ENCODE assay signal across 28 mouse cellular contexts in the genomic region with DNA sequence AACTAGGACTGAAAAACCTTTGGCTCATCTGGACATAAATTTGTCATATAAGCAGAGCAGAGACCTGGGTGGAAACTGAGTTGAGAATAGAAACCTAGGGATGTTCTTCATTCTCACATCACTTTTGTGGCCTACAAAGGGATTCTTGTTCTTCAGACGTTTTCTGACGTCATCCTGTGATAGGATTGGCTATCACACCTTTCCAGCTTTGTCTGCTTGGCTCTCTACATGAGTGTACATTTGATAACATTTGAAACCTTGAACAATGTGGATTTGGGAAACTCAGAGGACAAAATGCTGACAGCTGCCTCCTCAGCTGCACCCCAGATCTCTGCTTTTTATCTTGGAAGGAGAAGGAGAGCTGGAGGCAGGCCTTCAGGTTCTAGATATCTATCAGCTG.
"Had no signal": no experiment of that assay in that cellular context is flagged by ENCODE, and none has a peak within 500 bp of the region (broad histone marks: within the 10 kb centered on the region; RNA-seq: fewer than 3 reads in every experiment).

No protein-coding gene starts in this region.

- H3K27ac ChIP-seq: embryonic facial prominence, embryonic 10.5 days; embryonic facial prominence, embryonic 12.5 days; embryonic facial prominence, embryonic 13.5 days; embryonic facial prominence, embryonic 15.5 days; forebrain, embryonic 10.5 days; forebrain, embryonic 12.5 days; forebrain, embryonic 13.5 days; forebrain, embryonic 15.5 days; gastrocnemius, adult 2 months had no signal

- H3K9me3 ChIP-seq: embryonic facial prominence, embryonic 10.5 days; embryonic facial prominence, embryonic 12.5 days; embryonic facial prominence, embryonic 13.5 days; embryonic facial prominence, embryonic 15.5 days; forebrain, embryonic 10.5 days; forebrain, embryonic 12.5 days; forebrain, embryonic 13.5 days; forebrain, embryonic 15.5 days had no signal

- DNase-seq: cerebellum, adult 2 months; cerebellum, adult 8-10 months; cerebellum, adult 9-10 months; cerebellum, adult 9-11 months; cerebellum, postnatal 10 days; cerebellum, postnatal 14 days; cerebellum, postnatal 25 days; cerebellum, postnatal 36 days; embryo, embryonic 11 days; forebrain, postnatal 0 days; gastrocnemius, adult 2 months; gastrocnemius, postnatal 10 days; gastrocnemius, postnatal 14 days; gastrocnemius, postnatal 25 days; gastrocnemius, postnatal 36 days; heart, adult 11 months; heart, adult 18-20 months had no signal

- H3K4me3 ChIP-seq: embryonic facial prominence, embryonic 10.5 days; embryonic facial prominence, embryonic 12.5 days; embryonic facial prominence, embryonic 13.5 days; embryonic facial prominence, embryonic 15.5 days; erythroblast, embryonic 14.5 days; forebrain, embryonic 10.5 days; forebrain, embryonic 12.5 days; forebrain, embryonic 13.5 days; forebrain, embryonic 15.5 days; gastrocnemius, adult 2 months had no signal

- H3K4me1 ChIP-seq: embryonic facial prominence, embryonic 10.5 days; embryonic facial prominence, embryonic 12.5 days; embryonic facial prominence, embryonic 13.5 days; embryonic facial prominence, embryonic 15.5 days; forebrain, embryonic 10.5 days; forebrain, embryonic 12.5 days; forebrain, embryonic 13.5 days; forebrain, embryonic 15.5 days had no signal

- H3K4me2 ChIP-seq: embryonic facial prominence, embryonic 12.5 days; embryonic facial prominence, embryonic 13.5 days; embryonic facial prominence, embryonic 15.5 days; forebrain, embryonic 12.5 days; forebrain, embryonic 13.5 days; forebrain, embryonic 15.5 days had no signal

- H3K27me3 ChIP-seq: embryonic facial prominence, embryonic 12.5 days; embryonic facial prominence, embryonic 13.5 days; embryonic facial prominence, embryonic 15.5 days; forebrain, embryonic 12.5 days; forebrain, embryonic 13.5 days; forebrain, embryonic 15.5 days had no signal

- H3K36me3 ChIP-seq: embryonic facial prominence, embryonic 10.5 days; embryonic facial prominence, embryonic 12.5 days; embryonic facial prominence, embryonic 13.5 days; embryonic facial prominence, embryonic 15.5 days; forebrain, embryonic 10.5 days; forebrain, embryonic 12.5 days; forebrain, embryonic 15.5 days had no signal

- ATAC-seq: forebrain, embryonic 13.5 days; forebrain, embryonic 14.5 days; forebrain, embryonic 15.5 days; forebrain, embryonic 16.5 days; forebrain, postnatal 0 days had no signal

- H3K9ac ChIP-seq: embryonic facial prominence, embryonic 12.5 days; embryonic facial prominence, embryonic 13.5 days; embryonic facial prominence, embryonic 15.5 days; forebrain, embryonic 12.5 days; forebrain, embryonic 13.5 days; forebrain, embryonic 15.5 days; forebrain, postnatal 0 days had no signal
